Mouse (Mus musculus) cerebellum, adult 9-11 months (tissue): ENCODE data around the gene Ppp1r12a.

ENCODE experiments used
- DNase-seq: peaks from one replicate; pipeline ENCODE4 v3.0.0; 2022

Gene Ppp1r12a

GRCm38 (mm10) chr10:108161261-108162256, at the start of gene Ppp1r12a:
Ppp1r12a (plus strand) TSS chr10:108162193.
- peak; percentile 97 for DNase-seq

GRCm38 (mm10) chr10:108113361-108114237, 48.4 kb upstream of the Ppp1r12a start:
- DNase-seq = no peak

GRCm38 (mm10) chr10:108118200-108119163, 43.5 kb upstream of the Ppp1r12a start:
- no peak for DNase-seq

GRCm38 (mm10) chr10:108119416-108119815, 42.6 kb upstream of the Ppp1r12a start:
- DNase-seq = no peak

- no peak for DNase-seq
These were observed 36.9 kb upstream of the Ppp1r12a start for GRCm38 (mm10) chr10:108124934-108125599.

GRCm38 (mm10) chr10:108129167-108129566, 32.8 kb upstream of the Ppp1r12a start:
- DNase-seq = no peak

- DNase-seq = no peak
These were observed 30.1 kb upstream of the Ppp1r12a start for GRCm38 (mm10) chr10:108131858-108132257.

- DNase-seq = no peak
These were observed 28.7 kb upstream of the Ppp1r12a start for GRCm38 (mm10) chr10:108133253-108133652.

- no peak for DNase-seq
These were observed 28.2 kb upstream of the Ppp1r12a start for GRCm38 (mm10) chr10:108133745-108134144.

- DNase-seq = no peak
These were observed 23.6 kb upstream of the Ppp1r12a start for GRCm38 (mm10) chr10:108138347-108138746.

- no peak for DNase-seq
These were observed 22.2 kb upstream of the Ppp1r12a start for GRCm38 (mm10) chr10:108139788-108140187.

- no peak for DNase-seq
These were observed 21.3 kb upstream of the Ppp1r12a start for GRCm38 (mm10) chr10:108140742-108141141.

- DNase-seq = no peak
These were observed 17.9 kb upstream of the Ppp1r12a start for GRCm38 (mm10) chr10:108143991-108144525.

- no peak for DNase-seq
These were observed 16.3 kb upstream of the Ppp1r12a start for GRCm38 (mm10) chr10:108145701-108146100.

GRCm38 (mm10) chr10:108147031-108147430, 15.0 kb upstream of the Ppp1r12a start:
- DNase-seq = no peak

GRCm38 (mm10) chr10:108153301-108153700, 8.7 kb upstream of the Ppp1r12a start:
- no peak for DNase-seq

GRCm38 (mm10) chr10:108155042-108155686, 6.8 kb upstream of the Ppp1r12a start:
- no peak for DNase-seq

- no peak for DNase-seq
These were observed 6.3 kb upstream of the Ppp1r12a start for GRCm38 (mm10) chr10:108155687-108156067.

- no peak for DNase-seq
These were observed 5.9 kb upstream of the Ppp1r12a start for GRCm38 (mm10) chr10:108156128-108156527.

- DNase-seq = peak; percentile 18
These were observed 3.0 kb upstream of the Ppp1r12a start for GRCm38 (mm10) chr10:108159002-108159401.
